In the genomic region with DNA sequence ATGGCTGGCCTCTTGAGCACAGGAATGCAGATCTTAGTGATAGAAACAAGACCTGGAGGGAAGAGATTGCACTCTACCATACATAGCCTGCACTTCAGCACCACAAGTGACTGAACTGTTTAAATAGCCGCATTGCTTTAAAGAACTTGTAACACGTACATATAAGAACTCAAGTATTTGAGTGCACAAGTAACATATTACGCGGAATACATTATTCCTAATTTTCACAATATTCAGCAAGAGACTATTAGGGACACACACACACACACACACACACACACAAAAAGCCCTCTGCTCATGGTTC, we compare ENCODE assay signal across 11 mouse cellular contexts. TPM values are rescaled to one million over a fixed set of nuclear protein-coding genes. Genes with fewer than 3 reads are reported as not detected.
DNase-seq lines count a peak whose midpoint lies in the region; ATAC-seq and TF ChIP-seq lines count a peak whose summit lies in the region.
"Had no signal": no experiment of that assay in that cellular context is flagged by ENCODE, and none has a peak within 500 bp of the region (broad histone marks: within the 10 kb centered on the region; RNA-seq: fewer than 3 reads in every experiment).

No protein-coding gene starts in this region.

- no peaks in the 10 kb centered on the region for H3K9me3 ChIP-seq in lung, embryonic 14.5 days (ENCODE audit: low read depth, low read length)
- no peaks in the 10 kb centered on the region for H3K9me3 ChIP-seq in forebrain, embryonic 10.5 days
- H3K9me3 ChIP-seq in limb, embryonic 12.5 days, result no peaks in the 10 kb centered on the region
- H3K9me3 ChIP-seq in neural tube, embryonic 15.5 days (replicated peaks), result no peaks in the 10 kb centered on the region

- peak overlapping the region; percentile 65; the same call in 1 of the 2 replicates for H3K27ac ChIP-seq in lung, embryonic 14.5 days (ENCODE audit: low read depth)
- peak overlapping the region; percentile 96 for H3K27ac ChIP-seq in forebrain, embryonic 10.5 days
- H3K27ac ChIP-seq in limb, embryonic 12.5 days, result peak overlapping the region; percentile 56
- peak overlapping the region; percentile 76 for H3K27ac ChIP-seq in neural tube, embryonic 15.5 days (replicated peaks)

- H3K4me1 ChIP-seq in lung, embryonic 14.5 days (ENCODE audit: insufficient read depth), result peaks cover 15% of the 10 kb centered on the region; the same call in 1 of the 2 replicates
- H3K4me1 ChIP-seq in forebrain, embryonic 10.5 days, result peaks cover 31% of the 10 kb centered on the region
- H3K4me1 ChIP-seq in limb, embryonic 12.5 days (replicated peaks), result peaks cover 36% of the 10 kb centered on the region
- peaks cover 38% of the 10 kb centered on the region for H3K4me1 ChIP-seq in neural tube, embryonic 15.5 days

- WGBS in lung, embryonic 14.5 days, result 52% methylated on average over 4 of the region's 4 CpGs
- 77% methylated on average over 4 of the region's 4 CpGs for WGBS in forebrain, embryonic 10.5 days
- WGBS in limb, embryonic 12.5 days, result 71% methylated on average over 4 of the region's 4 CpGs
- 76% methylated on average over 4 of the region's 4 CpGs for WGBS in neural tube, embryonic 15.5 days

- no peak for TF ChIP-seq CTCF in lung, embryonic 14.5 days (IDR thresholded peaks at IDR 0.05; ENCODE audit: low read depth)

- peak overlapping the region; percentile 57 for H3K9ac ChIP-seq in lung, embryonic 14.5 days
- peak overlapping the region; percentile 60; the same call in 1 of the 2 replicates for H3K9ac ChIP-seq in limb, embryonic 12.5 days (replicated peaks)
- peak overlapping the region; percentile 56 for H3K9ac ChIP-seq in neural tube, embryonic 15.5 days (replicated peaks)

- ATAC-seq in lung, embryonic 14.5 days (ENCODE audit: insufficient read depth), result no peak; the same call in 1 of the 2 replicates
- ATAC-seq in limb, embryonic 12.5 days (ENCODE audit: insufficient number of reproducible peaks, insufficient read depth, low FRiP score, low TSS enrichment, low read depth), result no peak
- ATAC-seq in neural tube, embryonic 15.5 days (ENCODE audit: low FRiP score), result no peak

- H3K4me2 ChIP-seq in lung, embryonic 14.5 days, result peak overlapping the region; percentile 92
- H3K4me2 ChIP-seq in limb, embryonic 12.5 days, result peak overlapping the region; percentile 80
- peak overlapping the region; percentile 77 for H3K4me2 ChIP-seq in neural tube, embryonic 15.5 days

- peak overlapping the region; percentile 86 for H3K4me3 ChIP-seq in lung, embryonic 14.5 days (ENCODE audit: low read depth, low read length)
- peak overlapping the region; percentile 89 for H3K4me3 ChIP-seq in forebrain, embryonic 10.5 days
- peak overlapping the region; percentile 84 for H3K4me3 ChIP-seq in limb, embryonic 12.5 days (replicated peaks)
- H3K4me3 ChIP-seq in neural tube, embryonic 15.5 days (replicated peaks), result peak overlapping the region; percentile 91

- intact Hi-C loops in left cerebral cortex, postnatal 4 days (cut with DNase I), result no loop called here

- no peaks in the 10 kb centered on the region for H3K36me3 ChIP-seq in lung, embryonic 14.5 days (ENCODE audit: insufficient read depth)
- peaks cover 4% of the 10 kb centered on the region for H3K36me3 ChIP-seq in forebrain, embryonic 10.5 days (replicated peaks)
- no peaks in the 10 kb centered on the region for H3K36me3 ChIP-seq in limb, embryonic 12.5 days
- H3K36me3 ChIP-seq in neural tube, embryonic 15.5 days, result no peaks in the 10 kb centered on the region

- no peaks in the 10 kb centered on the region for H3K27me3 ChIP-seq in lung, embryonic 14.5 days (ENCODE audit: insufficient read depth, low read length)
- no peaks in the 10 kb centered on the region for H3K27me3 ChIP-seq in forebrain, embryonic 10.5 days (ENCODE audit: poor library complexity, severe bottlenecking)
- H3K27me3 ChIP-seq in limb, embryonic 12.5 days, result no peaks in the 10 kb centered on the region
- no peaks in the 10 kb centered on the region for H3K27me3 ChIP-seq in neural tube, embryonic 15.5 days (replicated peaks)

- DNase-seq in lung, embryonic 14.5 days, result peak; percentile 48
- DNase-seq in lung, adult 18-20 months, result no peak
- no peak for DNase-seq in forebrain, embryonic 10.5 days (ENCODE audit: extremely low spot score, low spot score)
- no peak for DNase-seq in left cerebral cortex, postnatal 4 days
- DNase-seq in B cell, adult 2 months, result no peak
- no peak for DNase-seq in cerebellum, postnatal 10 days
- DNase-seq: adrenal gland, postnatal 14 days had no signal

RNA-seq across cellular contexts. Expression of gene Cttnbp2nl, which starts 0.7 kb away (rescaled TPM):
- 38.5 and 42.3 TPM in 2 replicates for polyA plus RNA-seq in lung, embryonic 14.5 days (2014; fragmentation: Nextera tagmentation; extraction: Ambion mirVana)
- polyA plus RNA-seq in forebrain, embryonic 10.5 days (2016; fragmentation: Nextera tagmentation; extraction: Ambion mirVana), result 34.3 and 36.7 TPM in 2 replicates
- polyA plus RNA-seq in limb, embryonic 12.5 days (2016; fragmentation: Nextera tagmentation; extraction: Ambion mirVana), result 43.6 and 46.2 TPM in 2 replicates
- polyA plus RNA-seq in neural tube, embryonic 15.5 days (2015; fragmentation: Nextera tagmentation; extraction: Ambion mirVana), result 35.8 and 38.8 TPM in 2 replicates
- 10 to 100 TPM; 62.4 to 75.7 TPM for total RNA-seq in left cerebral cortex, postnatal 4 days (2021)

RNA-seq across cellular contexts. Expression of gene 4930564D02Rik, which starts 13.0 kb away (rescaled TPM):
- not detected in 2 replicates for polyA plus RNA-seq in lung, embryonic 14.5 days (2014; fragmentation: Nextera tagmentation; extraction: Ambion mirVana)
- not detected in 2 replicates for polyA plus RNA-seq in forebrain, embryonic 10.5 days (2016; fragmentation: Nextera tagmentation; extraction: Ambion mirVana)
- polyA plus RNA-seq in limb, embryonic 12.5 days (2016; fragmentation: Nextera tagmentation; extraction: Ambion mirVana), result not detected in 2 replicates
- not detected in 2 replicates for polyA plus RNA-seq in neural tube, embryonic 15.5 days (2015; fragmentation: Nextera tagmentation; extraction: Ambion mirVana)
- total RNA-seq in left cerebral cortex, postnatal 4 days (2021), result not detected
- total RNA-seq: adrenal gland, postnatal 14 days; neutrophil, adult 5-6 weeks had no signal
- polyA plus RNA-seq: gonadal fat pad, adult 2 months had no signal
